Mouse (Mus musculus): ENCODE data around the gene Bri3.
"Not testable (repeated sequence)": the region's sequence is repeated elsewhere in the genome, so short reads cannot be mapped to it uniquely, and the experiment has no call there.

The Bri3 gene

DNA sequence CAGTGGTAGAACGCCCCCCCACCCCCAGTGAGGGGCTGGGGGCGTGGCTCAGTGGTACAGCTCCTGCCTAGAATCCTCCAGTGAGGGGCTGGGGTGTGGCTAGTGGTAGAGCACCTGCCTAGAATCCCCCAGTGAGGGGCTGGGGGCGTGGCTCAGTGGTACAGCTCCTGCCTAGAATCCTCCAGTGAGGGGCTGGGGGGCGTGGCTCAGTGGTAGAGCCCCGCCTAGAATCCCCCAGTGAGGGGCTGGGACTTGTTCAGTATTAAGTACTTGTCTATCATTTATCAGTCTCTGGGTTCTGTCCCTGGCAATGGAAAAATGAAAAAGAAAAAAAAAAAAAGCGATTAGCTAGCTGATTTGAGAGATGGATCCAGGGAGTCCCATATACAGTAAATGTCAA is 122.3 kb downstream of the Bri3 start:
- not testable (repeated sequence) for DNase-seq

DNA sequence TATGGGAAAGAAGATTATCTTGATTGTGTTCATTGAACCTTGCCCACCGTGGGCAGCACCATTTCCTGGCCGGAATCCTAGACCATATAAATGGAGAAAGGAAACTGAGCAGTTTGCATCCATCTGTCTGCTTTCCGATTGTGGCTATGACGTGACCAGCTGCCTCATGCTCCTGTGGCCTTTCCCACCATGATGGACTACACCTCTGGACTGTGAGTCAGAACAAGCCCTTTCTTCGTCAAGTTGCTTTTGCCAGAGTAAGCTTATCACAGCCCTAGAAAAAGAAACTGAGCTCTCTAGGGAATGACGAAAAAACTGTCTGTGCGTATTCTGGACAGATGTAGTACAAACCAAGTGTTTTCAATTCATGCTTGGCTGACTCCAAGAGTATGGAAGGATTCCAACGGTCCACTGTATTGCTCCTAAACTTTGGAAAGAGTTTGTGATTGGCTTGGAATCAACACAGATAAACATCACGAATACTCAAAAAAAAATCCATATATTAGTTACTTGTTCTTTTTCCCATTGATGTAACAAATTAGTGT is 124.5 kb downstream of the Bri3 start:
- DNase-seq: no peak

DNA sequence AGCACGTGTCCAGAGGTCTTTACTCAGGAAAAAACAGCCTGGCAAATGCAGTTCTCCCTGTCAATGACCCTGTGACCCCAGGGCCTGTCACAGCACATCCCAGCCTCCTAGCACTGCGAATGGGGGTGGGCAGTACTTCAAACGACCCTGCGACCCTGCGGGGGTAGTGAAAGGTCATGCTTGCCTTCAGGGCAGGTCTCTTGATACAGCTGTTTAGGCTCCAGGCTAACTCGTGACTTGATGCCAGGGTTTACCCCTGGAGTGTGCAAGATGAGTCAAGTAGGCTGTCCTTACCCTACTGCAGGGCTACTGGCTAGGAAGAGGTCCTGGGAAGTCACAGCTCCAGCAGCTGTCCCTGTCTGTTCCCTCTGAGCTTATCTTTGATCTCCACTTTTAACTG is 126.7 kb downstream of the Bri3 start:
- DNase-seq: no peak

DNA sequence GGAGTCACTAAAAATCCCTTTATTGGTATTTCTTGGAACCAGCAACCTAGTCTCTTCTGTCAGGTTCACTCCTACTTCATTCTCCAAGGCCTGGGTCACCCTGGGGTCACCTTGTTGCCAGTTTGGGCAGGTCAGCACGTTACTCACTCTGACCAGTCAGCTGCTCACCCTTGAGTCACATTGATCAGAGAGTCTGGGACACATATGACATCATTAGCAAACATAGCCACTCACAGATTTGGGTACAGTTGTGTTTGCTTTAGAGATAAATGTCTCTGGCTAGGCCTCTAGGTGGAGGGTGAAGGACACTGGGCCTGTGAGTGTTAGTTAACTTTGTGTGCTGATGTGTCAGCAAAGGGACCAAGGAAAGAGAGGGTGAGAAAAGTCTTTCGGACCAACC is 127.9 kb downstream of the Bri3 start:
- DNase-seq: peak; percentile 32

DNA sequence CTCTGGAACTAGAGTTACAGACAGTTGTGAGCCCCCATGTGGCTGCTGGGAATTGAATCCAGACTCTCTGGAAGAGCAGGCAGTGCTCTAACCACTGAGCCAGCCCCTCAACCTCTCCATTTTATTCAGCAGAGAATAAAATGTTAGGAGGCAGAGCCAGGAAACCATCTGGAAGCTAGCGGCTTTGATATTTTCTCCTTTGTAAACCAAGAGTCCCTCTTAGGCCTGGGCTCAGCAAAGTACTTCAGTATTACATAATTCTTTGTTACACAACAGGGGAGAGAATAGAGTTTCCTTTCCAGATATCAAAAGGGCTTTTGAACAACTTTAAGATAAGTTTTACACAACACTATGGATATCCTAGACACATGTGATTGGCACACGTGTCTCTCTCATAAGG is 128.6 kb downstream of the Bri3 start:
- no peak for DNase-seq

DNA sequence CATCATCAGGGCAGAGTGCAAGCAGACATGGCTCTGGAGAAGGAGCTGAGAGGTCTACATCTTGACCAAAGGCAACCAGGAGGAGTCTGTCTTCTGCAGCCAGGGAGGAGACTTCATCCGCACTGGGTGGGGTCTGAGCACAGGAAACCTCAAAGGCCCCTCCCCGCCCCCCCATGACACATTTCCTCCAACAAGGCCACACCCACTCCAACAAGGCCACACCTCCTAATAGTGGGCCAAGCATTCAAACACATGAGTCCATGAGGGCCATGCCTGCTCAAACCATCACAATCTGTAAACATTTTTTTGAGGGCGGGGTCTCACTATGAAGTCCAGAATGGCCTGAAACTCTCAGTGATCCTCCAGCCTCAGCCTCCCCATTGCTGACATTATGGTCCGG is 135.2 kb downstream of the Bri3 start:
- no peak for DNase-seq

DNA sequence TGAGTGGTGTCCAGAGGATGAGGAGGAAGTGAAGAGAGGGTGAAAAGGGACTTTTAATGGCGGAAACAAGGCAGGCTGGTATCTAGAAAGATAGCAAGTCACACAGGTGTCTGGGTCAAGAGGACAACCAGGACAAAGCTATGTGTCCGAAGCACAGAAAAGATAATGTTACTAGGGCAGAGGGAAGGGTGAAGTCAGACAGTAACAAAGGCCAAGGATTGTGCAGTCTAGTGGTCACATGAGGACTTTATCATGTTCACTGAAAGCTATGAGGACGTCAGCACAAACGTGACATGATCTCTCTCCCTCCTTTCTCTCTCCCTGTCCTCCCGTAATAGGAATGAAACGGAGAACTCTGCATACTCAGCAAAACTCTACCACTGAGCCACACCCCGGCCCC is 136.5 kb downstream of the Bri3 start:
- DNase-seq: no peak

DNA sequence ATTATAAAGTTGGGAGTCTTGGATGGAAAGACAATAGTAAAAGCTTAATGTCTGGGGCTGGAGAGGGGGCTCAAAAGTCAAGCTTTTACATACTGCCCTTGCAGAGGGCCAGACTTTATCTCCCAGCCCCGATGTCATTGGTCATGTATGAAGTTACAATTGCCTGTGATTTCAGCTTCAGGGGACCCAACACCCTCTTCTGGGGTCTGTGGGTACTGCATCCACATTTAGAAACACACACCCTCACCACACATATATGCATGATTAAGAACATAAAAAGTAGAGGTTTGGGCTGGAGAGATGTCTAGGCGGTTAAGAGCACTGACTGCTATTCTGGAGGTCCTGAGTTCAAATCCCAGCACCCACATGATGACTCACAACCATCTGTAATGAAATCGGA is 137.5 kb downstream of the Bri3 start:
- DNase-seq: peak; percentile 40

DNA sequence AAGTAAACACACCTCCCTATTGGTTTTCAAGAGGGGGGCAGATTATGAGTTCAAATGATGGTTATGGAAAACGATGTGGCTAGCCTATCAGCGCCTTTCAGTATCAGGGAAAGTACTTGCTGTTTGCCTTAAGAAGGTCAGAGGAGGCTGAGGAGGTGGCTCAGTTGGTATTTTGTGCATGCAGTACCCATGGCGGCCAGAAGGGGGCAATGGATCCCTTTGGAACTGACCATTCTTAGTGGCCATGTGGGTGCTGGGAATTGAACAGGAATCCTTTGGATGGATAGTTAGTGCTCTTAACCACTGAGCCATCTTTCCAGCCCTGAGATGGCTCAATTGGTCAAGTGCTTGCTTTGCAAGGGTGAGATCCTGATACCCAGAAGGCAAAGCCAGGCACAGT is 139.7 kb downstream of the Bri3 start:
- no peak for DNase-seq

DNA sequence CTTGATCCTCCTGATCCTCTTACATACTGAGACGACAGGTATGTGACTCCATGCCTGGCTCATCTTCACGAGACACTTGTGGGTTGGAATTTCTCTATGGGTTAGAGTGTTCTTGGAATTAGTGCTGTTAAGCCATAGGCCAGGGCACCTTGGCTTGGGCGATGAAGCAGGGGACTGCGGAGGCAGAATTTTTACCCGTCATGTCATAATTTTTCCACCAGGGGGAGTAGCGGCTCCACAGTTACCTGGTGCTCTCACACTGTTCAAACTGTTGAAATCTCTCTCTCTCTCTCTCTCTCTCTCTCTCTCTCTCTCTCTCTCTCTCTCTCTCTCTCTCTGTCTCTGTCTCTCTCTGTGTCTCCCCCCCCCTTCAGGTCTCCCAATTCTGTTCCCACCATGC is 143.6 kb downstream of the Bri3 start:
- DNase-seq: peak; percentile 53

DNA sequence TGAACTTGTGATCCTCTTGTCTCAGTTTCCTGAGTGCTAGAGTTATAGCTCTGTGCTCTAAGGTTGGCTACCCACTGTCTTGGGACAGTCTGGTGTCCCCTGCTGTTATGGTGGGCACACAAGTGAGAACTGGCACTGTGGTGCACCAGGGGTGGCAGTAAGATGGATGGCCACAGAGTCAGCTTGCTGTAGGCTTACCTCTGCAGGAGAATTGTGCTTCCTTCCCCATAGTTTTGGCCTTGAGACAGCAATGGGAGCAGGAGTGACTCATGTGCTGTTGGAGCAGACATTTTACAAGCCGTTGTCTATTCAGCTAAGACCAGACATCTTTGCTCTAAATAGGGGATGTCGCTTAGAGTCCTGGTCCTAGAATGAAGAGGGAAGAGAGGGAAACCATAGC is 149.9 kb downstream of the Bri3 start:
- no peak for DNase-seq

DNA sequence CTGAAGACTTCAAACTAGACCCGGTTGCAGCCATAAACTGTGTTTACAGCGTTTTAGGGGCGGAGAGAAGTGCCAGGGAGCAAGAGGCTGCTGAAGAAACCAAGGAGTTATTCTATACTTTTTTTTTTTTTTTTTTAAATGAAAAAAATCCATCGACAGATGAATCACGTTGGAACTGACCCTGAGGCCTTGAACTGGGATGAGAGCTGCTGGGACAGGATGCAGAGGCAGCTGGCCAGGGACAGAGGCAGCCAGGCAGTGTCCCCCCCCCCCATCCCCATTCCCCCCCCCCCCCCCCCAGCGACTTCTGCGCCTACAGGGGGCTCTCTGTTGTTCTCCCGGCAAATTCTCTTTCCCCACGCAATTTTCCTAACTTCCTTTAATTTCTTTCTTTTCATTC is 153.3 kb downstream of the Bri3 start:
- DNase-seq: no peak

DNA sequence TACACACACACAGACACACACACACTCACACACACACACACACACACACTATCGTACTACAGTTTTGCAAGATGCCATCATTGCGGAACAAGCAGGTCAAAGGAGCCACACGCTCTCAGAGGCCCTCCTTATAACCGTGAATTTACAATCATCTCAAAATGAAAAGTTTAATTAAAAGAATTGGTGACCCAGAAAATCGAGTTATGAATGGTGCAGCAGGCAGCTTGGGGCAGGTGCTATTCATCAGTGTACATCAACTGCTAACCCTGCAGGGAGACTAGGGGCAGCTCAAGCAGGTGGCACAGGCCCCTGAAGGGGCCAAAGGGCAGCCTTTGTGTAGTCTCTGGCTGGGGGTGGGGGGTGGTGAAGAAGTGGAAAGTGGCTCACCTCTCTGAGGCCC is 156.6 kb downstream of the Bri3 start:
- no peak for DNase-seq

DNA sequence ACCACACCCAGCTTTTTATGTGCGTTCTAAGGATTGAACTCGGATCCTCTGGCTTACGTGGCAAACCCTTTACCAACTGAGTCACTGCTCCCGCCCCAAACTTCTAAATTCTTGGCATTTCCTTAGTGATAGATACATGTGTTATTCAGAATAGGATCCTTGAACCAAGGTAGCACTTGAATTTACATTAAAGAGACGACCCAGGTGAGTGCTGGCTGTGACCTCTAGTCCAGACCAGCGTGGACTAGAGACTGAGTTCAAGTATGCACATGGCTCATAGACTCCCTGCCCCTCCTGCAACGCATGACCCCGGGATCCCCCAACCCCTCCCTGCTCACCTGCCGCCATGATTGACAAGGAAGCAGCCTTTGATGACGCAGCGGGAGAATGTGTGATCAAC is 162.0 kb downstream of the Bri3 start:
- no peak for DNase-seq

DNA sequence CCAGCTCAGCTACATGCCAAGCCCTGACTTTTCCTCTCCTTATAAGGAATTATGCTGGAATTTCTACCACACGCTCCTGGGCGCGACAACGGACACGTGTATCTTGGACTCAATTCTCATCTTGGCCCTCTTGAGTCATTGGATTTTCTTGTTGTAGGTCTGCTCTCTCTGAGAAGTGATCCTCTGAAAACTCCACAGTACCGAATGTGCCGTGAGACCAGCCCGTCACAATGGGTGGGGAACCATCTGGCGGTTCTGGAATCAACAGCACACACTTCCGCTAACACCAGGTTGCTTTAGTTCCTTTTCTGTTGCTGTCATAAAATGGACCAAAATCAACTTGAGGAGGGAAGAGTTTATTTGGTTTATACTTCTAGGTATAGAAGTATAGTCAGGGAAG is 166.4 kb downstream of the Bri3 start:
- no peak for DNase-seq

DNA sequence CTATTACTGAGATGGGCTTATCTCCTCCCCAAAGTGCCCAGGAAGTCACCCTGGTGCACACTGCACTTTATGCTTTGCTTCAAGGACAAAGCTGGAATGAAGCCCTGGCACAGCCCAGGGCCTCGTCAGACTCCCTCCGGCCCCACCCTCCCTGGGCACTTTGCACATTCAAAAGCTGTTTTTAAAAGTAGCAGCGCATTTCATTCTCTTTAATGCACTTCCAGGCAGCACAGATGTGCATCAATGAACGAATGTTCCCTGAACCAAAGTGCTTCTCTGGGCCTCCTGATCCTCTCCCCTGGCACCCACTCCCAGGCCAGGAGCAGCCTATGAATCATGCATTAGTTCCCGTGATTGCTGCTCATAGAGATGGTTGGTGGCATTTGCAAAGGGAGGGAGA is 167.5 kb downstream of the Bri3 start:
- no peak for DNase-seq

DNA sequence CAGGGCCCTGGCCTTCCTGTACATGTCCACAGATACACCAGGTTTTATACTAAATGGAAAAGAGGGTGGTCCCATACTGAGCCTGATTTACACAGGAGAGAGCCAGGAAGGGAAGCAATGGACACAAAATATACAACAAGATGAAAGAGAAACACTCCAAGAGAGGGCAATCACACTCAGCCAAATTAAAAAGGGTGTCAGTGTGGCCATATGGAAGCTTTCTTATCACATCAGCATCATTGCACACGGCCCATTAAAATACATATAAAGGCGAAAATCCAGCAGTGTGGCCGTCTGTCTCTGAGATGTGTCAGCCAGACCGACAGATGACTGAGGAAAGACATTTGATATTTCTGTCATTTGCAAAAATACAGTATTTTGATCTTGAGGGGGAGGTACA is 168.5 kb downstream of the Bri3 start:
- no peak for DNase-seq

DNA sequence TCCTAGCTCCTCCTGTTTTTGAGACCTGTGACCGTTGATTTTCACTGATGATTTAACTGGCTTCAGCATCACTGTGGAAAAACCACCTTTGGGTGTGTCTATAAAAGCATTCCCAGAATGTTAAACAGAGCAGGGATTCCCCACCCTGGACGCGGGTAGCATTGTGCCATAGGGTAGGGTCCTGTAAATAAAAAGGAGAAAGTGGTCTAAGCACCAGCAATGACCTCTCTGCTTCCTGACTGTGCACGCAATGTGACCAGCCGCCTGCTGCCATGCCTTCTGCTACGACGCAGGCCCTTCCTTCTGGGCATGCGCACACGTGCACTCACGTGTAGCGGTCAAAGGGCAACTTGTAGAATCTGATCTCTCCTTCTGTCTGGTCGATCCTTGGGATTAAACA is 174.2 kb downstream of the Bri3 start:
- peak; percentile 29 for DNase-seq

DNA sequence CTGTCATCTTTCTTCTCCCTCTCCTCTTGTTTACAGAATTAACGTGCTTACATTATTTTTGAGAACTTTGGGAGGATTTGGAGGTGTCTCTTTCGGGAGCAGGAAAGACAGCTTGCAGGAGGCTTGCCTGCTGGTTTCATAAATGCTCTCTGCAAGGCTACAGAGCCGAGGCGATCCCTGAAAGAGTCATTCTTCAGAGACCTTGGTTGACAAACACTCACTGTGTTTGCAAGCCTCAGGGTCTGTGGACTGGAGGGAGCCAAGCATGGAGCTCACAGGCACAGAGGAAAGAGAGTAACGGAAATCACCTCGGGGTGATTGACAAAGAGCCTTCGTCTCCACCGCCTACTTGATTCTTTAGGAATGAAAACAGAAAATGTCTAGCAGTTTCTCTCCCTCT is 175.8 kb downstream of the Bri3 start:
- DNase-seq: no peak

DNA sequence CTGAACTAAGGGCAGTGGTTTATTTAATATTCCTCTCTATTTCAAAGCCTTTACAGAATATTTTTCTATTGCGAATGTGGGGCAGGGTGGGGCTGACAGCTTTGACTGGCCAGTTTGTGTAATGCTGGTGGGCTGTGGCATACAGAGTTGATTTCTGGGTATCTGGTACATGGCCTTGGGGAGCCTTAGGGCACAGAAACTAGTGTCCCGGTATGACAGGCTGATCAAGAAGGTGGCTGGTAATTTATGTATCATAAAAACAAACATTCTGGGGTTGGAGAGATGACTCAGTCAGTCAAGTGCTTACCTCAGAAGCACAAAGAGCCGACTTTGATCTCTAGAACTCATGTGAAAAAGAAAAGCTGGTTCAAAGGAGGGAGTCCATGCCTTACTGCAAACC is 182.5 kb downstream of the Bri3 start:
- no peak for DNase-seq

DNA sequence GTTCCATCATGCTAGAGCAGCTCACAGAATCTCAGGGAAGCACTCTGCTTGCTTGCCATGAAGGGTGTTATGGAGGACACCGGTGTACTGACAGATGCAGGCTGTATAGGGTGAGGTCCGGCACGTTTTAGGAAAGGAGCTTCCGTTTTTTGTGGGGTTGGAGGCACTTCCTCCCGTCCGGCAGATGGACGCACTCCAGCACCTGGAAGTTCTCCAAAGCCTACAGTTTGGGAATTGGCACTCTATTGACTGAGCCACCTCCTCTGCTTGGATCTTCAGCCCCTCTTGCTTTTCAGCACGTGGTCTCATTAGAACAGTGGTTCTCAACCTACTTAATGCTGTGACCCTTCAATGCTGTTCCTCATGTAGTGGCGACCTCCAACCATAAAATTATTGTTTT is 183.6 kb downstream of the Bri3 start:
- no peak for DNase-seq

DNA sequence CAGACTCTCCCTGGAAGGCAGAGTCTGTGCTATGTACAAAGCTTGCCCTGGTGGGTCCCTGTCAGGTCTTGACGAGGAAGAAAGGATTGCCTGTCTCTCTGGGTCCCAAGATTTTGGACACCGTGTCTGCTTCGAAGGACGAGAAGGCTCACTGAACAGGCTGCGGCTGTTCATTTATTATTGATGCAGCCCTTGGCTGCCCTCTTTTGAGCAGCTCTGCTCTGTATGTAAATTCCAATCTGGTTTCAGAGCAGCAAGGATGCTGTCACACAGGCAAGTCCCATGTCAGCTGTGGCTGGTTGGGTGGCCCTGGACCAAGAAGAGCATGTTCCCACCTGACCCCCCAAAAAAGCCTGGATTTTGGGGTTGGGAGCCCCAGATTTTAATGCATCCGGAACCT is 187.2 kb downstream of the Bri3 start:
- no peak for DNase-seq

DNA sequence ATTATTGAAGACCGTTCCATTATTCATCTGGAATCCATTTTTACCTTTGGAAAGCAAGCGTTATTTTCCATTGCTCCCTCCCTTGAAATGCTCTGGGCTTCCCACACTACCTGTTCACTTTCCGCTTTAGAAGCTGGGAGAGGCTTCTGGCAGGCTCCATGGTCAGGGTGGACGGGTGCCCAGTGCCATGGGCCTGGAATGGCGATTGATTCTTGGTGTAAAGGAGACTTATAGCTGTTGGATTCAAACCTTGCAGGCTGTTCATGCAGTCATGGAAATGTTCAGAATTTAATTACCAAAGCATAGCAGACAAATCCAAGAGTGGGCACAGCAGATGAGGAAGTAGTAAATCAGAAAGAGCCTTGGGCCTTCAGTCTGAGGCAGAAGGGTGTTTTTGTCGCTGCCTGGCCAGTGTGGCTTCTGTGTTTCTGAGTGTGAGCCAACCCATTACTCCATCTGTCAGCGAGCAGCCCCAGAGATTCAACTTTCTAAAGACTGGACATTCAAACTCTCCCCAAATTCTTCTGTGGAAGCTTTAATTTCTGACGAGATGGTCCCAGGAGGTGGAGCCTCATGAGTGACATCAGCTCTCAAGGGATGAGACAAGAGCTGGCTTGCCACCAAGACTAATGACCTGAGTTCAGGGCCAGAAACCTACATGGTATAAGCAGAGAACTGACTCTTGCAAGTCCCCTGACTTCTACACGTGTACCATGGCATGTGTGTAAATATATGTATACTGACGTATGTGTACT is 195.2 kb downstream of the Bri3 start:
- DNase-seq: no peak

DNA sequence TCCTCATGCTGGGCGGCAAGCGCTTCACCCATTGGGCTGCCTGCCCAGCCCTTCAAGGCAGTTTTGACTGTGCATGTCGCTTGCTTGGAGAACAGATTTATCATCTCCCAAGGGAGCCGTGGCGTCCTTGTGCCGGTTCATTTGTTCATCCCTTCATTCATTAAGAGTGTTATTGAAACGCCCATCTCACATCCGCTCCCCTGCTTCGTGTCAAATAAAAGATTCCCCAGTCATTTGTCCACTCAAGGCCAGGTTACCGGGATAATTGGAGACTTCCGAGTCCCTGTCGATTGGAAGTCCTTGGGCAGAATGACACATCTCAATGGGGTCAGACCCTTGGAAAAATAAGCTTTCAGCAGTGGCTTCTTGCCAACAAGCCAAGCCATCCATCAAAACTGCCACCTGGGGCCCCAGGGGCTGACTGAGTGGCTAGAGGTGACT is 197.6 kb downstream of the Bri3 start:
- no peak for DNase-seq

Measured in kidney, adult 9 months (tissue).